Mouse (Mus musculus): ENCODE results near the gene Pknox2. TPM values are rescaled to one million over a fixed set of nuclear protein-coding genes. Genes with fewer than 3 reads are reported as not detected.

Pknox2 gene
- total and polyA plus RNA-seq, 2 experiments from 2014 or later, result 26.1 to 27.9 TPM

DNA sequence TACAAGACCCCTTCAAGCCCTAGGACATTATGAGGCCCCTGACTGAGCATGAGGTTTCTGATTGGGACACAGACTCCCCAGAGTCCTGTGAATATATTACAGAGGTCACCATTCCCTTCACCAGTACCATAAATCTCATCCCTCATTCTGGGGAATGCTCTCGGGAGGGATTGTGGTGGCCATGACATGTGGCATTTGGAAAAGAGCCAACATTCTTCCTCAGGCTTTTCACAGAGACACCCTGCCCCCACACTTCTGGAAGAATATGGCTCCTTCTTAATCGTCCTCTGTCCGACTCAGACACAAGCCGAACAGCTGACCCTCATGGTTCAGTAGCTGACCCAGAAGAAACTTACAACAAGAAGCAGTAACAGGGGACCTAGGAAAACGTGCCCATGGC, 139.1 kb downstream of the Pknox2 start:
- no peaks in the 10 kb centered on the region for H3K9me3 ChIP-seq (ENCODE audit: low read length)

GRCm38 (mm10) chr9:37004676-37005075, 142.5 kb downstream of the Pknox2 start:
- peaks cover 15% of the 10 kb centered on the region for H3K4me1 ChIP-seq (ENCODE audit: insufficient read depth)
- H3K4me2 ChIP-seq (ENCODE audit: low read depth), result no peak overlapping the region
- DNase-seq (no peak), ATAC-seq (no peak)
- no peaks in the 10 kb centered on the region for H3K36me3 ChIP-seq (ENCODE audit: insufficient read depth)
- no peak for TF ChIP-seq CTCF (IDR thresholded peaks at IDR 0.05; ENCODE audit: low read depth)
- no peak overlapping the region for H3K4me3 ChIP-seq (ENCODE audit: low read depth, low read length)
- no peak overlapping the region for H3K9ac ChIP-seq
- no peak overlapping the region for H3K27ac ChIP-seq (ENCODE audit: low read depth, low read length)
- no peaks in the 10 kb centered on the region for H3K27me3 ChIP-seq (ENCODE audit: insufficient read depth, low read length)
- no peaks in the 10 kb centered on the region for H3K9me3 ChIP-seq (ENCODE audit: low read length)
- 44% methylated on average over 6 of the region's 6 CpGs for WGBS

More for the DNA sequence above, 139.1 kb downstream of the Pknox2 start:
- no peak overlapping the region for H3K9ac ChIP-seq
- DNase-seq, result no peak
- ATAC-seq, result no peak
- H3K4me2 ChIP-seq (ENCODE audit: low read depth), result no peak overlapping the region
- H3K4me3 ChIP-seq (ENCODE audit: low read depth, low read length), result no peak overlapping the region
- no peaks in the 10 kb centered on the region for H3K27me3 ChIP-seq (ENCODE audit: insufficient read depth, low read length)
- no peaks in the 10 kb centered on the region for H3K36me3 ChIP-seq (ENCODE audit: insufficient read depth)
- 45% methylated on average over 5 of the region's 5 CpGs for WGBS
- no peak overlapping the region for H3K27ac ChIP-seq (ENCODE audit: low read depth, low read length)
- TF ChIP-seq CTCF (IDR thresholded peaks at IDR 0.05; ENCODE audit: low read depth), result no peak
- H3K4me1 ChIP-seq (ENCODE audit: insufficient read depth), result no peaks in the 10 kb centered on the region

DNA sequence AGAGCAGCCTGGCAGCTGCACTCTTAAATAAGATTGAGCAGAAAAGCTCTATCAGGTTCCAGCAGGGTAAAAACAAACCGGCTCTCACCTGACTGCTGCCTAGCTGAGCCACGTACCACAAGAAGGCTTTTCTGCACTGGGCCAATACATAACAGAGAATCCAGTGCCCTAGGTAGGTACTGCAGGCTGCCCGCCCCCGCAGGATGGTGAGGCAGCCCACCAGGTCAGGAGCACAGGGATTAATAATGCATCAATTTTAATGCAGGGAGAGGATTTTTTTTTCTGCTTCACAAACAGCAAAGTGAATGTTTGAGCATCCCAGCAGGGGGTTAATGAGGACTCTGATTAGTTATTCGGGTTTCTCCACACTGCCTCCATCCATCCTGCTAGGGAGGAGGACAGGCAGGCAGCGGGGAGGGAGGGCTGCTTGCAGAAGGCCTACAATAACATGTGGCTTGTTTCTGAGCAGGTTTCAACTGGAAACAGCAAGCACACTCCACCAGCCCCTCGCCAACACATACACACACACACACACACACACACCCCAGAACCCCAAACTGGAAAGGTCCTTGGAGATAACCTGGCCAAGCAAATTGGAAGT, 145.2 kb downstream of the Pknox2 start:
- peaks cover 15% of the 10 kb centered on the region for H3K4me1 ChIP-seq (ENCODE audit: insufficient read depth)
- peak overlapping the region; percentile 72 for H3K27ac ChIP-seq (ENCODE audit: low read depth, low read length)
- WGBS, result 9% methylated on average over 7 of the region's 7 CpGs
- TF ChIP-seq CTCF (IDR thresholded peaks at IDR 0.05; ENCODE audit: low read depth), result no peak
- H3K27me3 ChIP-seq (ENCODE audit: insufficient read depth, low read length), result no peaks in the 10 kb centered on the region
- H3K9ac ChIP-seq, result no peak overlapping the region
- H3K4me3 ChIP-seq (ENCODE audit: low read depth, low read length), result no peak overlapping the region
- DNase-seq, result peak; percentile 43
- no peaks in the 10 kb centered on the region for H3K9me3 ChIP-seq (ENCODE audit: low read length)
- H3K36me3 ChIP-seq (ENCODE audit: insufficient read depth), result no peaks in the 10 kb centered on the region
- H3K4me2 ChIP-seq (ENCODE audit: low read depth), result no peak overlapping the region
- peak; percentile 84 for ATAC-seq

- TF ChIP-seq CTCF (IDR thresholded peaks at IDR 0.05; ENCODE audit: low read depth), result no peak
- ATAC-seq (no peak), DNase-seq (no peak)
- no peak overlapping the region for H3K27ac ChIP-seq (ENCODE audit: low read depth, low read length)
- peaks cover 15% of the 10 kb centered on the region for H3K4me1 ChIP-seq (ENCODE audit: insufficient read depth)
- no peaks in the 10 kb centered on the region for H3K27me3 ChIP-seq (ENCODE audit: insufficient read depth, low read length)
- no peak overlapping the region for H3K4me2 ChIP-seq (ENCODE audit: low read depth)
- no peak overlapping the region for H3K9ac ChIP-seq
- no peaks in the 10 kb centered on the region for H3K36me3 ChIP-seq (ENCODE audit: insufficient read depth)
- H3K9me3 ChIP-seq (ENCODE audit: low read length), result no peaks in the 10 kb centered on the region
- 77% methylated on average over 3 of the region's 3 CpGs for WGBS
- no peak overlapping the region for H3K4me3 ChIP-seq (ENCODE audit: low read depth, low read length)
These were observed 147.8 kb downstream of the Pknox2 start for GRCm38 (mm10) chr9:36999393-36999792.

DNA sequence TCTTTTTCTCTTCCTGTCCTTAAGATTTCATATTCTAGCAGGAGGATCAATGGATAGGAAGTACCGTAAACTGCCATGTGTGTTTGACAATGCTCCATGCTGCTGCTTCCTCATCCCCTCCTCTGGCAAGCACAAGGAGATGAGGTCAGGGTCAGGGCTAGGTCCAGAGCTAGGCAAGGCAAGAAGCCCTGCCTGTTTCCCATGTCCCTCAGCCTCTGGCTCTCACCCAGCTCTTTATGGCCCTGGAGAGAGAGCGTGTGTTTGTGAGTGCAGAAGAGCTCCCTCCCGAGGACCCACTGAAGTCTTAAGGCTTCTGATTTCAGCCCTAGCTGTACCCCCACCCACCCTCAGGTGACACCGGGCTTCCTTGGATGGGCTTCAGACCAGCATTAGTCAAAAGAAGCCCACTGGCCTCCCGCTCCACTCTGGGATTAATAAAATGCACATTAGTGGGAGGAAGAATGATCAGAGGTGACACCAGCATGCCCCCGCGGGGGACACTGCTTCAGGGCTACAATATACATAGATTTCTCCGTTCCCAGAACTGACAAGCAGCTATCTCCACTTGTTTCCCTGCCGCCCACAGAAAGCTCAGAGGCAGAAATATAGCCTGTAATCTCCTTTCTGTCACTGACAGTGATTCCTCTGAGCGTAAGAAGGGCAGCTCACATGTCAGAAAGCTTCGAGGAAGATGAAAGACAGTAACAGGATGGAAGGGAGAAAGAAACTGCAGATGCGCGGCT, 156.4 kb downstream of the Pknox2 start:
- ATAC-seq (no peak), DNase-seq (no peak)
- TF ChIP-seq CTCF (IDR thresholded peaks at IDR 0.05; ENCODE audit: low read depth), result no peak
- H3K27ac ChIP-seq (ENCODE audit: low read depth, low read length), result no peak overlapping the region
- no peak overlapping the region for H3K9ac ChIP-seq
- WGBS, result 64% methylated on average over 13 of the region's 13 CpGs
- H3K4me1 ChIP-seq (ENCODE audit: insufficient read depth), result no peaks in the 10 kb centered on the region
- H3K4me2 ChIP-seq (ENCODE audit: low read depth), result no peak overlapping the region
- H3K4me3 ChIP-seq (ENCODE audit: low read depth, low read length), result no peak overlapping the region
- H3K9me3 ChIP-seq (ENCODE audit: low read length), result no peaks in the 10 kb centered on the region
- H3K27me3 ChIP-seq (ENCODE audit: insufficient read depth, low read length), result no peaks in the 10 kb centered on the region
- no peaks in the 10 kb centered on the region for H3K36me3 ChIP-seq (ENCODE audit: insufficient read depth)

DNA sequence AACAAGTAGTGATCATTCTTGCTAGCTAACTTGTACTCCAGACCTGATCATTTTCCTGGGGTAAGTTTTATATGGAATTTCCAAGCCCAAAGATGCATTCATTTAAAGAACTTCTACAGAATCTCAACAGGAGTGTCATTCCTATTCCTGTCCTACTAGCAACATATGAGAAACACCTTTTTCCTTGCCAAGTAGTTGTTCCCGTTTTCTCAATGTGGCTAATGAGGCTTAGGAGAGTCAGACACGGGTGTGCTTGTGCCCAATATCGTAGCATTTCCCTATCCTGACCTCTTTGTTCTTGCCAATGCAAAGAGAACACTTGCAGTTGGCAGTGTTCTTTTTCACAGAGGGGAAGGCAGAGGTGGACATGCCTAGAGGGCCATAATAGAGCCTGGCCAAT, 157.2 kb downstream of the Pknox2 start:
- Histone ChIP-seq H3K4me1 (ENCODE audit: insufficient read depth) (no peaks in the 10 kb centered on the region), H3K9me3 (ENCODE audit: low read length) (no peaks in the 10 kb centered on the region), H3K36me3 (ENCODE audit: insufficient read depth) (no peaks in the 10 kb centered on the region), H3K4me3 (ENCODE audit: low read depth, low read length) (no peak overlapping the region), H3K27ac (ENCODE audit: low read depth, low read length) (no peak overlapping the region), H3K9ac (no peak overlapping the region), H3K27me3 (ENCODE audit: insufficient read depth, low read length) (no peaks in the 10 kb centered on the region), H3K4me2 (ENCODE audit: low read depth) (no peak overlapping the region)
- WGBS, result 59% methylated on average over 3 of the region's 3 CpGs
- TF ChIP-seq CTCF (IDR thresholded peaks at IDR 0.05; ENCODE audit: low read depth), result no peak
- DNase-seq, result no peak
- no peak for ATAC-seq

DNA sequence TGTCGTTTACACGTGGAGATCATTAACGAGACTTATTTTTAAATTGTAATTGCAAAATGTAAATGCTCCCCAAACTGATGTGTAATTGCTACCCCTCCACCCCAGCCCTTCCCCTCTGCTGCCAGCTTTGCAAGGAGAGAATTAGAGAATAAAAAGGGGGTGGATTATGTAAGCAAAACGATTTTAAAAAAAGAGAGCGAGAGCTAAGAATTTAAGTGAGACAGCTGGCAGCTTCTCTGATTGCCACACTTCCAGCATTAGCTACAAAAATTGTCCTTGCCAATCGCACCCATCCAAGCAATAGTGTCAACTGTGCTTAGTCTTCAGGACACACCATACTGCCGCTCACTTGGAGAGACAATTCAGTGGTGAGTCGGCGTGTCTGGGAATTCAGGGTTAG, 162.0 kb downstream of the Pknox2 start:
- H3K9me3 ChIP-seq (ENCODE audit: low read length), result no peaks in the 10 kb centered on the region
- no peaks in the 10 kb centered on the region for H3K27me3 ChIP-seq (ENCODE audit: insufficient read depth, low read length)
- no peak overlapping the region for H3K4me3 ChIP-seq (ENCODE audit: low read depth, low read length)
- peaks cover 3% of the 10 kb centered on the region; the same call in 1 of the 2 replicates for H3K4me1 ChIP-seq (ENCODE audit: insufficient read depth)
- no peaks in the 10 kb centered on the region for H3K36me3 ChIP-seq (ENCODE audit: insufficient read depth)
- no peak for TF ChIP-seq CTCF (IDR thresholded peaks at IDR 0.05; ENCODE audit: low read depth)
- DNase-seq (peak; percentile 55), ATAC-seq (peak; percentile 85)
- H3K27ac ChIP-seq (ENCODE audit: low read depth, low read length), result peak overlapping the region; percentile 62
- no peak overlapping the region for H3K4me2 ChIP-seq (ENCODE audit: low read depth)
- 28% methylated on average over 9 of the region's 9 CpGs for WGBS
- H3K9ac ChIP-seq, result no peak overlapping the region
